Mouse (Mus musculus): ENCODE data around the gene Fam13c. TPM values are rescaled to one million over a fixed set of nuclear protein-coding genes. Genes with fewer than 3 reads are reported as not detected.

Fam13c gene
- total RNA-seq, 1 experiment, result 4.0 TPM

- no peak for TF ChIP-seq ZNF384 (IDR thresholded peaks at IDR 0.05; ENCODE audit: low read depth, low read length)
- no peak for TF ChIP-seq MAFK (IDR thresholded peaks at IDR 0.05; ENCODE audit: insufficient read depth, low read depth, low read length)
- no peak for TF ChIP-seq ZC3H11A (IDR thresholded peaks at IDR 0.05; ENCODE audit: borderline replicate concordance, low read depth, low read length)
- no peak for TF ChIP-seq CHD2 (IDR thresholded peaks at IDR 0.05; ENCODE audit: low read depth, low read length)
- no peak for TF ChIP-seq HCFC1 (IDR thresholded peaks at IDR 0.05; ENCODE audit: borderline replicate concordance, insufficient read depth, low read length)
- Histone ChIP-seq H3K27ac (ENCODE audit: insufficient read depth, low read depth, low read length, poor library complexity, severe bottlenecking) (no peak overlapping the region), H3K4me1 (ENCODE audit: control insufficient read depth in 2 of 2, insufficient read depth in 2 of 2, low read length in 2 of 2, poor library complexity in 1 of 2) (peaks cover 0 to 2% of the 10 kb centered on the region in 2 experiments; a peak in 1 of 4 replicates), H3K9ac (ENCODE audit: insufficient read depth, low read depth, low read length, poor library complexity, severe bottlenecking) (no peak overlapping the region), H3K9me3 (ENCODE audit: control insufficient read depth, insufficient read depth, low read depth, low read length) (no peaks in the 10 kb centered on the region), H3K36me3 (ENCODE audit: control insufficient read depth, insufficient read depth, low read length, poor library complexity, severe bottlenecking) (no peaks in the 10 kb centered on the region), H3K4me3 (ENCODE audit: insufficient read depth in 1 of 2, low read depth in 1 of 2, low read length in 2 of 2, poor library complexity in 1 of 2, severe bottlenecking in 1 of 2) (no peak overlapping the region)
- no peak for DNase-seq (ENCODE audit: low read depth, low spot score)
- in situ Hi-C loops (cut with MboI; ENCODE audit: low sequenced_read_pairs in 2 of 2, unreplicated experiment in 2 of 2), result no loop called here
These were observed 64.6 kb downstream of the Fam13c start for GRCm38 (mm10) chr10:70504871-70505270.

- Histone ChIP-seq H3K9ac (ENCODE audit: insufficient read depth, low read depth, low read length, poor library complexity, severe bottlenecking) (no peak overlapping the region), H3K4me3 (ENCODE audit: insufficient read depth in 1 of 2, low read depth in 1 of 2, low read length in 2 of 2, poor library complexity in 1 of 2, severe bottlenecking in 1 of 2) (no peak overlapping the region), H3K27ac (ENCODE audit: insufficient read depth, low read depth, low read length, poor library complexity, severe bottlenecking) (no peak overlapping the region), H3K4me1 (ENCODE audit: control insufficient read depth in 2 of 2, insufficient read depth in 2 of 2, low read length in 2 of 2, poor library complexity in 1 of 2) (peaks cover 0 to 2% of the 10 kb centered on the region in 2 experiments; a peak in 1 of 4 replicates), H3K36me3 (ENCODE audit: control insufficient read depth, insufficient read depth, low read length, poor library complexity, severe bottlenecking) (no peaks in the 10 kb centered on the region), H3K9me3 (ENCODE audit: control insufficient read depth, insufficient read depth, low read depth, low read length) (no peaks in the 10 kb centered on the region)
- no peak for DNase-seq (ENCODE audit: low read depth, low spot score)
- no peak for TF ChIP-seq ZC3H11A (IDR thresholded peaks at IDR 0.05; ENCODE audit: borderline replicate concordance, low read depth, low read length)
- in situ Hi-C loops (cut with MboI; ENCODE audit: low sequenced_read_pairs in 2 of 2, unreplicated experiment in 2 of 2), result no loop called here
These were observed 65.1 kb downstream of the Fam13c start for GRCm38 (mm10) chr10:70505395-70505794.

- Histone ChIP-seq H3K4me3 (ENCODE audit: insufficient read depth in 1 of 2, low read depth in 1 of 2, low read length in 2 of 2, poor library complexity in 1 of 2, severe bottlenecking in 1 of 2) (no peak overlapping the region), H3K36me3 (ENCODE audit: control insufficient read depth, insufficient read depth, low read length, poor library complexity, severe bottlenecking) (no peaks in the 10 kb centered on the region), H3K4me1 (ENCODE audit: control insufficient read depth in 2 of 2, insufficient read depth in 2 of 2, low read length in 2 of 2, poor library complexity in 1 of 2) (peaks cover 0 to 2% of the 10 kb centered on the region in 2 experiments; a peak in 1 of 4 replicates), H3K9ac (ENCODE audit: insufficient read depth, low read depth, low read length, poor library complexity, severe bottlenecking) (no peak overlapping the region), H3K27ac (ENCODE audit: insufficient read depth, low read depth, low read length, poor library complexity, severe bottlenecking) (no peak overlapping the region), H3K9me3 (ENCODE audit: control insufficient read depth, insufficient read depth, low read depth, low read length) (no peaks in the 10 kb centered on the region)
- TF ChIP-seq HCFC1 (IDR thresholded peaks at IDR 0.05; ENCODE audit: borderline replicate concordance, insufficient read depth, low read length) (no peak), ZNF384 (IDR thresholded peaks at IDR 0.05; ENCODE audit: low read depth, low read length) (no peak), CHD2 (IDR thresholded peaks at IDR 0.05; ENCODE audit: low read depth, low read length) (no peak), MAFK (IDR thresholded peaks at IDR 0.05; ENCODE audit: insufficient read depth, low read depth, low read length) (no peak), ZC3H11A (IDR thresholded peaks at IDR 0.05; ENCODE audit: borderline replicate concordance, low read depth, low read length) (no peak)
- in situ Hi-C loops (cut with MboI; ENCODE audit: low sequenced_read_pairs in 2 of 2, unreplicated experiment in 2 of 2), result no loop called here
- DNase-seq (ENCODE audit: low read depth, low spot score), result no peak
These were observed 65.6 kb downstream of the Fam13c start for GRCm38 (mm10) chr10:70505842-70506241.

GRCm38 (mm10) chr10:70506499-70507168 lies 66.4 kb downstream of the Fam13c start:
- Histone ChIP-seq H3K9ac (ENCODE audit: insufficient read depth, low read depth, low read length, poor library complexity, severe bottlenecking) (peak overlapping the region; percentile 57; the same call in 1 of the 2 replicates), H3K36me3 (ENCODE audit: control insufficient read depth, insufficient read depth, low read length, poor library complexity, severe bottlenecking) (no peaks in the 10 kb centered on the region), H3K9me3 (ENCODE audit: control insufficient read depth, insufficient read depth, low read depth, low read length) (no peaks in the 10 kb centered on the region), H3K27ac (ENCODE audit: insufficient read depth, low read depth, low read length, poor library complexity, severe bottlenecking) (no peak overlapping the region), H3K4me1 (ENCODE audit: control insufficient read depth in 2 of 2, insufficient read depth in 2 of 2, low read length in 2 of 2, poor library complexity in 1 of 2) (peaks cover 0 to 2% of the 10 kb centered on the region in 2 experiments; a peak in 1 of 4 replicates), H3K4me3 (ENCODE audit: insufficient read depth in 1 of 2, low read depth in 1 of 2, low read length in 2 of 2, poor library complexity in 1 of 2, severe bottlenecking in 1 of 2) (peak overlapping the region; percentile 14 to 31)
- TF ChIP-seq CHD2 (IDR thresholded peaks at IDR 0.05; ENCODE audit: low read depth, low read length) (no peak), ZNF384 (IDR thresholded peaks at IDR 0.05; ENCODE audit: low read depth, low read length) (no peak), ZC3H11A (IDR thresholded peaks at IDR 0.05; ENCODE audit: borderline replicate concordance, low read depth, low read length) (no peak), HCFC1 (IDR thresholded peaks at IDR 0.05; ENCODE audit: borderline replicate concordance, insufficient read depth, low read length) (no peak), MAFK (IDR thresholded peaks at IDR 0.05; ENCODE audit: insufficient read depth, low read depth, low read length) (no peak)
- no peak for DNase-seq (ENCODE audit: low read depth, low spot score)
- in situ Hi-C loops (cut with MboI; ENCODE audit: low sequenced_read_pairs in 2 of 2, unreplicated experiment in 2 of 2), result no loop called here

Measured in ES-E14 (cell line).